Mouse (Mus musculus) embryonic facial prominence, embryonic 14.5 days (tissue): ENCODE data around the gene Vangl1. TPM values are rescaled to one million over a fixed set of nuclear protein-coding genes. Genes with fewer than 3 reads are reported as not detected.

ENCODE experiments used
- ATAC-seq: fragments of 200-750 bp; cut with Nextera tagmentation; 2 replicates; pipeline ENCODE4 v1.8.0; 2017; ENCODE audit warnings: low read depth, moderate number of reproducible peaks, moderate TSS enrichment
- DNase-seq: peaks from one replicate; pipeline ENCODE4 v3.0.0-alpha.2; 2015; ENCODE audit warnings: low spot score
- H3K27ac ChIP-seq: fragments of 300-500 bp; sonication (generic); replicated peaks from 2 replicates; pipeline ENCODE4 v1.5.1; 2014; ENCODE audit warnings: low read depth, mild to moderate bottlenecking, low read length, moderate library complexity
- H3K27me3 ChIP-seq: fragments of 300-500 bp; sonication (generic); replicated peaks from 2 replicates; pipeline ENCODE4 v1.6.1; 2014; ENCODE audit warnings: low read length; ENCODE audit not compliant: control insufficient read depth, insufficient read depth
- H3K36me3 ChIP-seq: fragments of 300-500 bp; sonication (generic); 2 replicates; pipeline ENCODE4 v1.6.1; 2014; ENCODE audit warnings: low read length, mixed read lengths; ENCODE audit not compliant: control insufficient read depth, insufficient read depth
- H3K4me1 ChIP-seq: fragments of 300-500 bp; sonication (generic); 2 replicates; pipeline ENCODE4 v1.6.1; 2014; ENCODE audit warnings: antibody characterized with exemption, low read length; ENCODE audit not compliant: control insufficient read depth, insufficient read depth
- H3K4me2 ChIP-seq: fragments of 300-500 bp; sonication (generic); 2 replicates; pipeline ENCODE4 v1.6.1; 2014; ENCODE audit warnings: low read depth, mild to moderate bottlenecking, low read length, moderate library complexity, mixed read lengths
- H3K4me3 ChIP-seq: fragments of 300-500 bp; sonication (generic); 2 replicates; pipeline ENCODE4 v1.5.1; 2014; ENCODE audit warnings: low read depth, mild to moderate bottlenecking, low read length
- H3K9ac ChIP-seq: fragments of 300-500 bp; sonication (generic); 2 replicates; pipeline ENCODE4 v1.6.1; 2014; ENCODE audit warnings: low read depth, mild to moderate bottlenecking, low read length, moderate library complexity, mixed read lengths
- H3K9me3 ChIP-seq: fragments of 300-500 bp; sonication (generic); 2 replicates; pipeline ENCODE4 v1.6.1; 2016; ENCODE audit warnings: low read length; ENCODE audit not compliant: control insufficient read depth
- WGBS: fragments of 180-500 bp; shearing (Covaris S2); extraction: QIAGEN DNeasy Blood & Tissue Kit; methylation state at CpG from one replicate; pipeline ENCODE4 v1.1.7; 2014; 5-methylcytosine and 5-hydroxymethylcytosine counted together
- polyA plus RNA-seq: library from polyadenylated mRNA; unstranded; fragments of >200 nt; fragmentation: Nextera tagmentation; extraction: Ambion mirVana; gene quantifications from 2 replicates; pipeline ENCODE4 v1.2.1, GENCODE M21; 2014

Vangl1 gene
- polyA plus RNA-seq: 20.8 and 26.6 TPM in 2 replicates

- ATAC-seq (peak; percentile 93), DNase-seq (peak; percentile 89)
- Histone ChIP-seq H3K27ac (peak within 1 kb of the TSS; percentile 83), H3K36me3 (no peaks in the 10 kb centered on the region), H3K4me1 (peaks cover 20% of the 10 kb centered on the region), H3K9me3 (no peaks in the 10 kb centered on the region), H3K9ac (peak within 1 kb of the TSS; percentile 86), H3K4me2 (peak within 1 kb of the TSS; percentile 84), H3K4me3 (peak within 1 kb of the TSS; percentile 76), H3K27me3 (peaks cover 3% of the 10 kb centered on the region; the same call in 1 of the 2 replicates)
- WGBS: 1% methylated on average over 43 of the region's 95 CpGs
These were observed at the start of gene Vangl1 for GRCm38 (mm10) chr3:102203781-102204721. Gene Vangl1, minus strand, starts transcription at chr3:102204693.

GRCm38 (mm10) chr3:102253554-102253953 is 49.1 kb upstream of the Vangl1 start:
- Histone ChIP-seq H3K4me3 (no peak overlapping the region), H3K9me3 (0 out of 2 replicates have a peak, but pooled peaks cover 3% of the 10 kb centered on the region), H3K4me1 (0 out of 2 replicates have a peak, but pooled peaks cover 2% of the 10 kb centered on the region), H3K4me2 (no peak overlapping the region), H3K27ac (no peak overlapping the region; the same call in 1 of the 2 replicates), H3K9ac (no peak overlapping the region), H3K36me3 (no peaks in the 10 kb centered on the region), H3K27me3 (no peaks in the 10 kb centered on the region)
- ATAC-seq (no peak), DNase-seq (no peak)
- WGBS: 40% methylated on average over 4 of the region's 4 CpGs

GRCm38 (mm10) chr3:102252927-102253326 is 48.4 kb upstream of the Vangl1 start:
- H3K9me3 ChIP-seq: 0 out of 2 replicates have a peak, but pooled peaks cover 3% of the 10 kb centered on the region
- H3K36me3 ChIP-seq: no peaks in the 10 kb centered on the region
- 0 out of 2 replicates have a peak, but pooled peaks cover 2% of the 10 kb centered on the region for H3K4me1 ChIP-seq
- H3K9ac ChIP-seq: no peak overlapping the region
- no peak overlapping the region for H3K4me2 ChIP-seq
- no peak overlapping the region for H3K27ac ChIP-seq
- no peak for DNase-seq
- no peak overlapping the region for H3K4me3 ChIP-seq
- 53% methylated on average over 3 of the region's 3 CpGs for WGBS
- ATAC-seq: 0 out of 2 replicates have a peak, but pooled peaks have one; percentile 62
- no peaks in the 10 kb centered on the region for H3K27me3 ChIP-seq

GRCm38 (mm10) chr3:102250873-102251272 is 46.4 kb upstream of the Vangl1 start:
- H3K4me2 ChIP-seq: no peak overlapping the region
- WGBS: 93% methylated on average over 3 of the region's 3 CpGs
- no peak overlapping the region for H3K9ac ChIP-seq
- H3K36me3 ChIP-seq: no peaks in the 10 kb centered on the region
- no peak for ATAC-seq
- no peak overlapping the region for H3K4me3 ChIP-seq
- H3K27ac ChIP-seq: no peak overlapping the region
- 0 out of 2 replicates have a peak, but pooled peaks cover 3% of the 10 kb centered on the region for H3K9me3 ChIP-seq
- DNase-seq: no peak
- 0 out of 2 replicates have a peak, but pooled peaks cover 2% of the 10 kb centered on the region for H3K4me1 ChIP-seq
- no peaks in the 10 kb centered on the region for H3K27me3 ChIP-seq

GRCm38 (mm10) chr3:102249401-102249991 is 45.0 kb upstream of the Vangl1 start:
- H3K4me2 ChIP-seq: no peak overlapping the region
- 0 out of 2 replicates have a peak, but pooled peaks have one; percentile 18 for ATAC-seq
- no peaks in the 10 kb centered on the region for H3K36me3 ChIP-seq
- H3K9me3 ChIP-seq: 0 out of 2 replicates have a peak, but pooled peaks cover 3% of the 10 kb centered on the region
- no peak overlapping the region for H3K4me3 ChIP-seq
- 50% methylated on average over 9 of the region's 9 CpGs for WGBS
- DNase-seq: peak; percentile 79
- no peak overlapping the region for H3K9ac ChIP-seq
- H3K27me3 ChIP-seq: no peaks in the 10 kb centered on the region
- H3K27ac ChIP-seq: no peak overlapping the region
- 0 out of 2 replicates have a peak, but pooled peaks cover 2% of the 10 kb centered on the region for H3K4me1 ChIP-seq

- no peak for ATAC-seq
- H3K4me3 ChIP-seq: no peak overlapping the region
- no peaks in the 10 kb centered on the region for H3K4me1 ChIP-seq
- H3K4me2 ChIP-seq: no peak overlapping the region
- H3K27ac ChIP-seq: no peak overlapping the region
- DNase-seq: no peak
- no peaks in the 10 kb centered on the region for H3K36me3 ChIP-seq
- no peaks in the 10 kb centered on the region for H3K27me3 ChIP-seq
- no peak overlapping the region for H3K9ac ChIP-seq
- 92% methylated on average over 3 of the region's 3 CpGs for WGBS
- no peaks in the 10 kb centered on the region for H3K9me3 ChIP-seq
These were observed 40.1 kb upstream of the Vangl1 start for GRCm38 (mm10) chr3:102244601-102245000.

- H3K4me1 ChIP-seq: no peaks in the 10 kb centered on the region
- ATAC-seq: peak; percentile 57; the same call in 1 of the 2 replicates
- 46% methylated on average over 5 of the region's 5 CpGs for WGBS
- peak; percentile 88 for DNase-seq
- no peaks in the 10 kb centered on the region for H3K36me3 ChIP-seq
- H3K9me3 ChIP-seq: peaks cover 5% of the 10 kb centered on the region; the same call in 1 of the 2 replicates
- H3K4me2 ChIP-seq: no peak overlapping the region
- no peak overlapping the region for H3K9ac ChIP-seq
- H3K27ac ChIP-seq: no peak overlapping the region
- H3K27me3 ChIP-seq: no peaks in the 10 kb centered on the region
- H3K4me3 ChIP-seq: no peak overlapping the region
These were observed 38.4 kb upstream of the Vangl1 start for GRCm38 (mm10) chr3:102242854-102243253.

GRCm38 (mm10) chr3:102231418-102232134 is 27.1 kb upstream of the Vangl1 start:
- Histone ChIP-seq H3K27me3 (no peaks in the 10 kb centered on the region), H3K4me2 (no peak overlapping the region), H3K4me1 (no peaks in the 10 kb centered on the region), H3K9me3 (peaks cover 9% of the 10 kb centered on the region), H3K36me3 (no peaks in the 10 kb centered on the region), H3K27ac (no peak overlapping the region), H3K4me3 (no peak overlapping the region), H3K9ac (no peak overlapping the region)
- DNase-seq (no peak), ATAC-seq (no peak)
- 76% methylated on average over 9 of the region's 9 CpGs for WGBS
